Mouse (Mus musculus) ES-E14 (cell line): ENCODE data around the gene Pycr2. TPM values are rescaled to one million over a fixed set of nuclear protein-coding genes. Genes with fewer than 3 reads are reported as not detected.

Source experiments
- DNase-seq: peaks from one replicate; pipeline ENCODE4 v3.0.0-alpha.2; 2013; ENCODE audit warnings: low read depth, low spot score
- H3K27ac ChIP-seq: 2 replicates; pipeline ENCODE4 v1.5.1; 2012; ENCODE audit warnings: low read depth, mild to moderate bottlenecking, low read length, moderate library complexity, mixed read lengths; ENCODE audit not compliant: poor library complexity, insufficient read depth, severe bottlenecking
- H3K36me3 ChIP-seq: 2 replicates; pipeline ENCODE4 v1.6.1; 2012; ENCODE audit warnings: mild to moderate bottlenecking, low read length, moderate library complexity, mixed read lengths; ENCODE audit not compliant: control insufficient read depth, poor library complexity, insufficient read depth, severe bottlenecking
- H3K4me1 ChIP-seq, 2 experiments: fragments of 150-350 bp in 1 of 2; sonication (generic) in 1 of 2; 2 replicates each; pipeline ENCODE4 v1.6.1; 2012; ENCODE audit warnings: low read length in 2 of 2, mild to moderate bottlenecking in 1 of 2, mixed read lengths in 1 of 2; ENCODE audit not compliant: control insufficient read depth in 2 of 2, insufficient read depth in 2 of 2, poor library complexity in 1 of 2
- H3K4me3 ChIP-seq, 2 experiments: fragments of 150-350 bp in 1 of 2; sonication (generic) in 1 of 2; 2 replicates each; pipeline ENCODE4 v1.5.1; 2012; ENCODE audit warnings: low read length in 2 of 2, low read depth in 1 of 2, mild to moderate bottlenecking in 1 of 2, mixed read lengths in 1 of 2; ENCODE audit not compliant: insufficient read depth in 1 of 2, poor library complexity in 1 of 2, severe bottlenecking in 1 of 2
- H3K9ac ChIP-seq: 2 replicates; pipeline ENCODE4 v1.6.1; 2012; ENCODE audit warnings: low read depth, mild to moderate bottlenecking, low read length, mixed read lengths; ENCODE audit not compliant: poor library complexity, insufficient read depth, severe bottlenecking
- H3K9me3 ChIP-seq: fragments of 150-350 bp; sonication (generic); 2 replicates; pipeline ENCODE4 v1.6.1; 2012; ENCODE audit warnings: low read depth, mild to moderate bottlenecking, low read length; ENCODE audit not compliant: control insufficient read depth, insufficient read depth
- CHD2 ChIP-seq: IDR thresholded peaks from 2 replicates; pipeline ENCODE4 v1.6.1; 2014; ENCODE audit warnings: mild to moderate bottlenecking, low read depth, low read length, inconsistent platforms
- HCFC1 ChIP-seq: IDR thresholded peaks from 2 replicates; pipeline ENCODE4 v1.6.1; 2012; ENCODE audit warnings: low read length, inconsistent platforms, borderline replicate concordance; ENCODE audit not compliant: insufficient read depth
- MAFK ChIP-seq: IDR thresholded peaks from 2 replicates; pipeline ENCODE4 v1.6.1; 2014; ENCODE audit warnings: mild to moderate bottlenecking, low read depth, low read length, inconsistent platforms; ENCODE audit not compliant: insufficient read depth
- ZC3H11A ChIP-seq: IDR thresholded peaks from 2 replicates; pipeline ENCODE4 v1.6.1; 2012; ENCODE audit warnings: low read depth, mild to moderate bottlenecking, inconsistent platforms, low read length, borderline replicate concordance
- ZNF384 ChIP-seq: IDR thresholded peaks from 2 replicates; pipeline ENCODE4 v1.6.1; 2012; ENCODE audit warnings: low read depth, low read length, inconsistent platforms
- in situ Hi-C, 2 experiments: fragments of 600-800 bp; cut with MboI; formaldehyde crosslinking; loops; one replicate each; pipeline ENCODE4 v1.15.1; 2025; ENCODE audit warnings: low sequenced_read_pairs in 2 of 2, inconsistent platforms in 1 of 2; ENCODE audit not compliant: unreplicated experiment in 2 of 2
- total RNA-seq: library from RNA; depleted of rRNA; stranded (reverse); fragments of 300-350 nt; gene quantifications from 2 replicates; pipeline ENCODE4 v1.2.3, GENCODE M21; 2012

Gene Pycr2
- total RNA-seq, 1 experiment, result 122 TPM

GRCm38 (mm10) chr1:180901107-180901506 is 3.0 kb upstream of the Pycr2 start:
- Histone ChIP-seq H3K9me3 (no peaks in the 10 kb centered on the region), H3K4me1 (peaks cover 5 to 6% of the 10 kb centered on the region in 2 experiments; a peak in 2 of 4 replicates), H3K27ac (no peak overlapping the region), H3K9ac (no peak overlapping the region), H3K36me3 (peaks cover 22% of the 10 kb centered on the region), H3K4me3 (no peak overlapping the region)
- in situ Hi-C loops, result no loop called here
- TF ChIP-seq MAFK (peak; percentile 46; the same call in 1 of the 2 replicates), ZNF384 (peak; percentile 100), HCFC1 (no peak), CHD2 (no peak), ZC3H11A (no peak)
- no peak for DNase-seq

DNA sequence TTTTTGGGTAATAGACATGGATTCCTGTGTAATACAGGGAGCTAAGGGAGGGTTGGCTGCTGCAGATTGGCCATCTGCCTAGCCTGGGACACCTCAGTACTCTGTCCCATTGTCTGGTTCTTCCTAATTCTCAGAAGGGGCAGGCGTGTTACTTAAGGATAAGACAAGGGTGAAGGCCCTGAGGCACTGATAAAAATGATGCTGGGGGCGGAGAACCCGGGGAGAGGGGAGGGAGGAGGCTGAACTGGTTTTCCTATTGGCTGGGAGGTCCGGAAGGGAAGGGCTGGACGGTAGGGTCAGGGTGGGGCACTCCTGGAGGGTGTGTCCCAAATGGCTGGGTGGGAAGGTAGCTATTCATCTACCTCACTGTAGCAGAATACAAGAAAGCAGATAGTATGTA is 1.2 kb upstream of the Pycr2 start:
- Histone ChIP-seq H3K27ac (no peak overlapping the region; the same call in 1 of the 2 replicates), H3K4me3 (no peak overlapping the region), H3K9ac (no peak overlapping the region), H3K9me3 (no peaks in the 10 kb centered on the region), H3K4me1 (peaks cover 4 to 17% of the 10 kb centered on the region in 2 experiments; a peak in 2 of 4 replicates), H3K36me3 (peaks cover 24% of the 10 kb centered on the region)
- DNase-seq, result peak; percentile 87
- in situ Hi-C loops, result no loop called here
- no peak for TF ChIP-seq ZC3H11A
- TF ChIP-seq ZNF384, result no peak
- no peak for TF ChIP-seq HCFC1
- TF ChIP-seq MAFK, result no peak
- no peak for TF ChIP-seq CHD2

DNA sequence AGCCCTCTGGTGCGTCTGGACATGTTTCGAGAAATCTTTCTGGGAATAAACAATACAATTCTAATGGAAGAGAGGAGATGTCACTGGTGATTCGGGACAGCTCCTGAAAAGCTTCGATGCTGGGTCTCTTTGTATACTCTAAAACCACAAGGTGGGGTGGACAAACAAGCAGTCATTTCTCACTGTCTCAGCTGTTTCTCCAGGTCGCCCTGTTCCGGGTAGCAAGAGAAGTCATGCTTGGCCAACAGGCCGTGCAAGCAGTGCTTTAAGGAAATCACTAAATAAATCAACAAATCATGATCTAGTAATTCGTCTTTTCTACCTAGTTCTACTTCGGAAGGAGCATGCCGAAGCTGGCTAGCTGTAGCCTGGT is 441 bp upstream of the Pycr2 start:
- Histone ChIP-seq H3K9ac (peak overlapping the region; percentile 53; the same call in 1 of the 2 replicates), H3K36me3 (peaks cover 30% of the 10 kb centered on the region), H3K4me3 (peak overlapping the region; percentile 38 to 81), H3K4me1 (peaks cover 4 to 17% of the 10 kb centered on the region in 2 experiments; a peak in 2 of 4 replicates), H3K9me3 (no peaks in the 10 kb centered on the region), H3K27ac (peak overlapping the region; percentile 54; the same call in 1 of the 2 replicates)
- in situ Hi-C loops, result no loop called here
- no peak for DNase-seq
- TF ChIP-seq ZNF384, result no peak
- TF ChIP-seq HCFC1, result no peak
- TF ChIP-seq CHD2, result no peak
- TF ChIP-seq MAFK, result no peak
- no peak for TF ChIP-seq ZC3H11A

DNA sequence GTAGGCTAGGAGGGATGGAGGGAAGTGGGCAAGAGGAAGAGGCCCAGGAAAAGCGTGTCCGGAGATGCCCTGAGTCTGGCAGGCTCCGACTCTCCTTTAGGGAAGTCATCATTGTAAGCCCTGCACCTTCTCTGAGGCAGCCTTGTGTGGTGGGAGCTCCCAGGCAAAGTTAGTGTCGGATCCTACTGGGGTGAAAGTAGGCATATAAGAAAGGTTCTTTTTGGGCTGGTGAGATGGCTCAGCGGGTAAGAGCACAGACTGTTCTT is 655 bp downstream of the Pycr2 start:
- no peak for DNase-seq
- TF ChIP-seq HCFC1, result no peak
- TF ChIP-seq ZNF384, result no peak
- no peak for TF ChIP-seq MAFK
- no peak for TF ChIP-seq ZC3H11A
- no peak for TF ChIP-seq CHD2
- no peaks in the 10 kb centered on the region for H3K9me3 ChIP-seq
- peaks cover 34% of the 10 kb centered on the region for H3K36me3 ChIP-seq
- H3K4me3 ChIP-seq, result peak overlapping the region; percentile 81 to 87
- H3K4me1 ChIP-seq, result peaks cover 4 to 22% of the 10 kb centered on the region in 2 experiments; a peak in 2 of 4 replicates
- no peak overlapping the region; the same call in 1 of the 2 replicates for H3K27ac ChIP-seq
- H3K9ac ChIP-seq, result peak overlapping the region; percentile 84
- in situ Hi-C loops, result no loop called here

- peak overlapping the region; percentile 16 for H3K9ac ChIP-seq
- H3K4me1 ChIP-seq, result peaks cover 4 to 22% of the 10 kb centered on the region in 2 experiments; a peak in 2 of 4 replicates
- no peak for TF ChIP-seq MAFK
- no peak for TF ChIP-seq ZC3H11A
- no peak for TF ChIP-seq HCFC1
- TF ChIP-seq ZNF384, result no peak
- no peak for TF ChIP-seq CHD2
- H3K27ac ChIP-seq, result no peak overlapping the region
- peak overlapping the region; percentile 81 to 87 for H3K4me3 ChIP-seq
- peaks cover 34% of the 10 kb centered on the region for H3K36me3 ChIP-seq
- no peaks in the 10 kb centered on the region for H3K9me3 ChIP-seq
- DNase-seq, result no peak
- in situ Hi-C loops, result no loop called here
Observed at GRCm38 (mm10) chr1:180905307-180905706, 1.2 kb downstream of the Pycr2 start.
